Mouse (Mus musculus): Measurements from ENCODE around the gene C8g.

The C8g gene

DNA sequence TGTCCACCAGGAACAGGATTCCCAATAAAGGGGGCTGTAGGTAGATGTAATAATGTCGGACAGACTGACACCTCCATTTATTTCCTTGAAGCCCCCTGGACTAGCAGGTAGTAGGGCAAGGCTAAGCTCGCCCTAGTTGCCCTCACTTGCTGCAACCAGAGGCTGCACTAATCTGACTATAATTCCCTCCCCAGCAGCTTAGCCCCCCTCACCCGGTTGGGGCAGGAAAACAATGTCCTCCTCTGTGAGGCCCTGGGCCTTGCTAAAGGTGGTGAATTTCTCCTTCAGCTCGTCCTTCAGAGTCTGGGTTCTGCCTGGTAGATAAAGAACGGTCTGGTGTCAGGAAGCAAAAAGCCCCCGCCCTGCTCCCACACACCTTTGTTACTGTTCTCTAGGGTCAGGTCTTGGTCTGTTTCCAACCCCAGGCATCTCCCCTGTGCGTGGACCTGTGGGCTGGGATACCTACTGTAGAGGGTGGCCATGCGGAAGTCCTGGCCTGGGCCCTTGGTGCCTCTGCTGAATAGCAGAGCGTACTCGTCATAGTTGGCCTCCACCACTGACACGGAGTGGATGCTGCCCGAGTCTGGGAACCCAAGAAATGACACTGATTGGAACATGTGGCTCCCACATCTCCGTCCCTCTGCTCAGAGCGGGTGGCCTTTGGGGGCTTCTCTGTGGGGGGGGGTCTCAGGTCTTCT is 33.8 kb downstream of the C8g start:
- no peak for DNase-seq (ENCODE audit: low spot score in 2 of 2)

DNA sequence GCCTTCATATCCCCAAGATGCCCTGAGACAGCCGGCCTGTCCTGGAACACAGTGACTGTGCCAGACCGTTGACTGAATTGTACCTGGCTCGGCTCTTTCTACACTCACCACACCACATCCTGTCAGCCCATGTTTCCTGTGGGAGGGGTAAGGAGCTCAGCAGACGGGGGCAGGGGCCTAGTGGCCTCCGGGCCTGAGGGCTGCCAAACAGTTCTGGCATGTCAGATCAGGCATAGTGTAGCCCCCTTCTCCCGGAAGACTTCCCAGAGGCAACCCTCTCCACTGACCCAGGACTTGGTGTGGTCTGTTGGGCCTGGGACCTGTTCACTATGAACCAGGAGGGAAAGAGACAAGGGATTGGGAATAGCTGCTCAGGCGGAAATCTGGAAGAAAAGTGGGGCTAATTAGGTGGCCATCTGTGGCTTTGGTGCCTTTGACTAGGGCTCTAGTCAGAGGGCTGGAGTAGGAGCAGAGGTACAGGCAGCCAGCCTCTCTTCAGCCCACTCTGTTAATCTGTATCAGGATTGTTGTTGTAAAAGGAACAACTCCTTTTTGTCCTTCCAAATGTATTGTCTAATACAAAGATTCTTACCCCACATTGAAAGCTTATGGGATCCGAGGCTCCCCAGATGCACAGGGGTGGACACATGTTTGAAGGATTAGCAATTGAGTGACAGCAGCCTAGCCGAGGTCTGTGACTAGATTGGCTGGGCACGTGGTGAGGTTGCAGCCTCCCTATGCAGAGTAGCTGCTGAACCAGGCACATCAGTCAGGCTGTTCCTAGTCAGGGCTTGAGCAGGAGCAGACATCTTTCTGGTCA is 35.5 kb downstream of the C8g start:
- no peak for DNase-seq (ENCODE audit: low spot score in 2 of 2)

DNA sequence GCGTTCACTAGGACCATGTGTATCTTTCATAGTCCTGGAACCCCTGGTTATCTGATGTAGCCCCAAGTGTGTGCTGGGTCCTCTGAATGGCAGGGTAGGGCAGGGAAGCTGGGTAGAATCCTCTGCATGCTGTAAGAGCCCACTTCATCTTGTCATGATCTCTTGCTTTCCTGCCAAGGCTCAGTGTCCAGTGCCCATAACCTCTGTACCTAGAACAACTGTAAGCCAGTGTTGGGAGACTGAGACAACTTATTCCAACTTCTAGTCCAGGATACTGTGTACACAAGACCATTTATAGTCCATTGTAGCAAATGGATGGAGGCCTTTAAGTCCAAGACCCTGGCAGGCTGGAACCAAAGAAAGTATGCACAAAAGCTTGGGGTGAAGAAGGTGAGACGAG is 36.3 kb downstream of the C8g start:
- DNase-seq (ENCODE audit: low spot score in 2 of 2) = no peak

DNA sequence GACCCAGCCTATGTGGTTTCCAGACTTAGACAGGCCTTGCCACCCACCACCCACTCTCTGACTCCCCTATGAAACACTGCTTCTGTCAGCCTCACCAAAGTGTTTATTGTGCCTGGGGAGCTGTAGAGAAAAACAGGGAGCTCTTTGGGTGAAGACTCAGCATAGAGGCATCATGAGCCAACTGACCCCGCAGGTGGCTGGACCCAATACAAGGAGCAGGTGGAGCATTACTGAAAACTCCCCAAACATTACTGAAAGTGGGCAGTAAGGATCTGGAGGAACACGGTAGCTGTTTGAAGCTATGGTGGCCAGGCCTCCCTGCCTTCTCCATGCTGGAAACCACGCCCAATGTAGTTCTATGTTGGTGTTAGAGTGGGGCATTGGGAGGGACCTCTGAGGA is 37.9 kb downstream of the C8g start:
- no peak for DNase-seq (ENCODE audit: low spot score in 2 of 2)

DNA sequence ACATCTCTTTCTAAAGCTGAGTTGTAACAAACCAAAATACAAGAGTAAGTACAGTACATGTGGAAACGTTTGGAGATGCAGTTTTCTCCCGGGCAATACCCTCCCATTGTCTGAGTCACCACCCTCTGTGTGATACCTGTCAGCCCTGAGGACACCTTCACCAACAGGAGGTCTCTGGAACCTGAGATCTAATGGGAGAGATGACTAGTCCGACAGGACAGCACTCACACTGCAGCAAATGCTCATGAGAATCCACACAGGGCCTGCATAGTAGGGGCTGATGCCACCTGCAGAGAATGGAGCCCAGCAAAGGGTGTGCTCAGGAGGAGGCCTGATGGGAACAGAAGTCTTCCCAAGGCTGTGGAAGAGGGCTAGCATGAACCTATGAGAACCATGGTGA is 40.1 kb downstream of the C8g start:
- no peak for DNase-seq (ENCODE audit: low spot score in 2 of 2)

DNA sequence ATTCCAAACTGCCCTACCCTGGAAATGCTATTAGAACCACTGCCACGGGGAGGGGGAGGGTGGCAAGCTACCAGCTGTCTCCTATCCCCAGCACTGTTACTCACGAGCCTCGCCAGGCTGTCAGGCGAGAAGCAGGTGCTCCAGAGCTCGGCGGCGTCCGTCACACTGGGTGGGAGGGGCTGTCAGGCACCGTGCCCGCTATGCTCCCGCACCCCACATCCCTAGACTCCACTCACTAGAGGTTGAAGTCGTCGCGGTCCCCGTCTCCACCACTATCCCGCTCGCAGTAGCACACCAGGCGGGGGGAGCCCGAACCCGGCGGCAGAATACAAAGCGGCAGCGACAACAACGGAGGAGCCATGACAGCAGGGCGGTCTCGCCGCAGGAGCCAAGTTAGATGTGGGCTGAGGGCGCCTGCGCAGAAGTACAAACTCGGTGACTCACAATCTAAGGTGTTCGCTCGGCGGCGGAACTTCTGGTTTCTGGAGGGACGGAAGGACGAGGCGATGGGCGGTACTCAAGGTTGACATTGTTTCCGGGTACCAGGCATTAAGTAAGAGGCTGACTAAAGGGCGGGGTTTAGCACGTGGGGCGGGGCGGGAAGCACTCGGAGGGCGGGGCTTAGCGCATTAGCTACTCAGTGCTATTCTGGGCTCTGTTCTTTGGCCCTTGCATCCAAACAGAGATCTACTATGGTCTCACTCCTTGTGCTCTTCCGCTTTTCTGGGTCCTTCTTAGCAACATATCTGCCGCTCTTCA is 40.8 kb downstream of the C8g start, which contains the start of gene Paxx:
Gene Paxx, minus strand, starts transcription at position 544 of the 759 bp plus-strand sequence.
- DNase-seq (ENCODE audit: low spot score in 2 of 2) = peak; percentile 93 to 95

DNA sequence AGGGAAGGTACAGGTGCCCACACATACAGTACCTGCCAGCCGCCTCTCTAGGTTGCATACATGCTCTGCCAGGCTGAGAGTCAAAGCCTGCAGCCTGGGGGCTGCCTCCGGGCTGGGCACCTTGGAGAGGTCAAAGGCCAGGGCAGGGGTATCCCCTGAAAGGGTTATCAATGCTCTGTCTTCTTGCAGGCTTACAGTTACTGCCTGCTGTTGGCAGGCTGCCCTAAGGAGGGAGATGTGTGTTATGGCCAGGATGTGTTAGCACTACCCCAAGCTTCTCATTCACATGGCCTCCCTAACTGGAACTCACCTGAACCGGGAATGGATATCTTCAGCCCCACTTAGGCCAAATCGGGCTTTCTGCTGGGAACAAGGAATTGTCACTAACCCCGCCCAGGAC is 41.4 kb downstream of the C8g start:
- DNase-seq (ENCODE audit: low spot score in 2 of 2) = no peak

DNA sequence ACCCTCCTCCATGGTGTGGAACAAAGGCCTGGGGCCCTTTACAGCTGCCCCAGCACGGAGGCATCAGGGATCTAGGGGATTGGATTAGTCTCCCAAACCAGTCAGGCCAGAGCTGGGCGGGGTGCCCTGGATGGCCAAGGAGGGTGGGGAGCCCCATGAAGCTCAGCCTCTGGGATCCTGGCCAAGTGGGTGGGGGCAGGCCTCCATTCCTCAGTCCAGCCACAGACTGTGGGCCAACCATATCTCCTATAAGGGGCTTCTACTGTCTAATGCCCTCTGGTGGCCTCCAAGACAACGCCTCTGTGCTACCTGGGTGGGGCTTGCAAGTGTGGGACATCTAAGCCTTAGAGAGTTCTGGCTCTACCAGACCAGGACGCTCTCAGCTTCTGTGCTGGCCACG is 42.6 kb downstream of the C8g start:
- DNase-seq (ENCODE audit: low spot score in 2 of 2) = no peak

DNA sequence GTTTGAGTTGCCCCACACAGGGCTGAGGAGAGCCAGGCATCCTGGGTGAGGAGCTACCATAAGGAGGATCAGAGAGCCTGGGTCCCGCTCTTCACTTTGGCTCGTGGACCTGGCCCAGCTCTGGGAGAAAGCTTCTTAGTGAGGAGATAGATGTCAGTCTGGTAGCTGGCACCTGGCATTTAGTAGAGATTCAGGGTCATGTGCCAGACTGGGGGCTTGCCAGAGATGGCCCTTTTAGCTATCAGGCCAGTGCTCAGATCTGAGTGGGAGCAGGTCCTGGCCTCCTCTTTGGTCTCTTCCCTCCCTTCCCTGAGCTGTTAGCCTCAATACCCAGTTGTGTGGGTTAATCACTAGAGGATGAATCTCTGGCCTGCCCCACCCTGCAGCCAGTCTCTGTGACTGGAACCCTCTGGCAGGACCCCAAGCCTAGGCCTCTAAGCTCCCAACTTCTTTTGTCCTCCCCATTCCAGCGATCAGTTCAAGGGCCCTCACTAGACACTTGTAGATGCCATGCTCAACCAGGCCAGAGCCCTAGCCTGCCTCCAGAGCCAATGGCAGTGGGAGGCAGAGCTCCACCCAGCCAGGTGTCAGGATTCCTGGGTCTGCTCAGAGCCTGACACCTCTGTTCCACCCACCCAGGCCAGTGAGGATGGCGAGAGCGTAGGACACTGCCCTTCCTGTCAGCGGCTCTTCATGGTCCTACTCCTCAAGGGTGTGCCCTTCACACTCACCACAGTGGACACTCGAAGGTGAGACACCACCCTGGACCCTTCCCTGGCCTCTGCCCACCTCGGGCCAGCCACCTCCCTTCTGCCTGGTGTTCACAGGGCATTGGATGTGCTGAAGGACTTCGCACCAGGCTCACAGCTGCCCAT is 44.3 kb downstream of the C8g start:
- no peak for DNase-seq (ENCODE audit: low spot score in 2 of 2)

DNA sequence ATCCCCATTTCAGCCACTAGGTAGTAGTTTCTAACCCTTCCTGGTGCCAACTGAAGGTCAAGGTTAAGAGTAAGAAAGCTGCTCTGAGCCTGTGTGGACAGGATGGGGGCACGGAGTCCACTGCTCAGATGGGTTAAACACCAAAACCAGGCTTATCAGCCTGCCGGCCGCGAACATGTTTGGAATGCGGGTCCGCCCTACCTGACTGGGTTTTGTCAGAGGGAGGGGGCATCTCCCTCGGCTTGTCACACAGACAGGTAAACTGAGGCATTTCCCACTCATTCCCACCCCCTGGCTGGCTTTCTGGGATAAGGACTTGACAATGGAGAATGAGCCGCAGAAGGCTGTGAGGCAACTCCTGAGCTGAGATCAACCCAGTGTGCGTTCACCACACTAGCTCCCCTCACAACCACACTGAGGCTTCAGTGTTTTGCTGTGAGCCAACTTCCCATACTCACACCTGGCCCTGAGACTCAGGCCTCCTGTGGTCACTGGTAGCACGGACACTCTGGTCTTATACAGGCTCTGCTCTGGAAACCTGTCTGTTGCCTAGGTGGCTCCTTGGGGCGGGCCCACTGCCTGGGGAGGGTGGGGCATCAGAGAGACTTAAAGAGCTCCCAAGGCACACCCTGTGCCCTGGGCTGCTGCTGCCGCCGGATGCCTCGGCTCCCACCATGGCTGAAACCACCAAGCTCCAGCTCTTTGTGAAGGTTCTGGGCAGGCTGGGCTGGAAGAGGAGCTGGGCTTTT is 45.1 kb downstream of the C8g start, which contains the start of gene Clic3:
Gene Clic3, plus strand, starts transcription at position 634 of the 749 bp plus-strand sequence.
- DNase-seq (ENCODE audit: low spot score in 2 of 2) = no peak

DNA sequence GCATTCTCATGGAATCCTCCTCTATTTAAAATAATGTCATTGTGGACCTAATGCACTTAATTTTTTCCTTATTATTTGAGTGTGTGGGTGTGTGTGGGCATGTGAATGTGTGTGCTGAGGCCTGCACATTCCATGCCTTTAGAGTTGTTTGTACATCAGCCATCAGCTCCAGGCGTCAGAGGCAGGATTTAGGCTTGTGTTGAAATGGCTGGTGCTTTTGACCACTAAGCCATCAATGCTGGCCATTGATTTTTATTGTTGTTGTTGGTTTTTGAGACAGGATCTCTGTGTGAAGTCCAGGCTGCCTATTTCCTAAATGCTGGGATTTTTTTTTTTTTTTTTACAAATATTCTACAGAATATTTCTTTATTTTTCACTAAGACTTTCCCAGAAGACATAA is 48.6 kb downstream of the C8g start:
- no peak for DNase-seq (ENCODE audit: low spot score in 2 of 2)

DNA sequence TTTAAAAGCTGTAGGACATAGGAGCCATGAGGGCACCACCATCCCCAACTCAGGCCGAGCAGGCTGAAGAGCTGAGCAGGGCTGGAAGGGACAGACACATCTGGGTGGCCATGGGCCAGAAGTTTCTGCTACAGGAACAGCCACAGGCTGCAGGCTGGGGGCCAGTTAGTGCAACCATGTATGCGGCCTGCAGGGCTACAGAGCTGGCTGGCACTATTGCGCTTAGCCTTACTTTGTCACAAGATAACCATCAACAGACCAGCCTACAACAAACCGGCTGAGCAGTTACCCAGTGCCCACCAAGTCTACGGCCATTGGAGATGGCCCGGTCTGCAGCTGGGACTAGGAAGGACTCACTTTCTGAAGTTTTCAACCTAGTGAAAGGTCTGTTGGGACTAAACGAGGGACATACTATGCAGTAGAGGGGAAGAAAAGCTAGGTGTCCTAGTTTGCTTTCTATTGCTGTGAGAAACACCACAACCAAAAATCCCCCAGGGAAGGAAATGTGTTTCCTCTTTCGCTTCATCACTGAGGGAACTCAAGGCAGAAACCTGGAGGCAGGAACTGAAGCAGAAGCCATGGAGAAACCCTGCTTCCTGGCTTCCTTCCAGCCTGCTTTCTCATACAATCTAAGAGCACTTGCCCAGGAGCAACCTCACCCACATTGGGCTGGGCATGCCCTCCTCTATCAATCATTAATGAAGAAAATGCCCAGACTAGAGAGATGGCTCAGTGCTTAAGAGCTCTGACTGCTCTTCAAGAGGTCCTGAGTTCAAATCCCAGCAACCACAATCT is 50.5 kb downstream of the C8g start:
- DNase-seq (ENCODE audit: low spot score in 2 of 2) = no peak

Data from left cerebral cortex, adult 9 months (tissue).